Mouse (Mus musculus): ENCODE data around the gene Hivep3.

The Hivep3 gene

DNA sequence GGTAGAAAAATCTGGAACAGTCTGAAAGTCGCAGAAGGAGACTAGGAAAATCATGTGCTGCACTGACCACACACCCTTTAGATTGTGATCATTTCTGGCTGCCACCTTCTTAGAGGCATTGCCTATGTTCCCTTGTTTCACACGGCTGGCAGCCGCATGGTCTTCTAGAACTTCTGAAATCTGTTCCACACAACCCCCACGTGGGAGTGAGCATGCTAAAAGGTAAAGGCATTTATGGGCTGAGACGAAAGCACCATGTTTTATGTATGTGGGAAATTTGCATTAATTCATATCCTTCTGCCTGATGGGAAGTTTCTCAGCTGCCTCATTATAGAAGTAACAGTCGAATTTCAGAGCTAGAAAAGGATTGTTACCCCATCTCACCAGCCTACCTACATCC is 140.4 kb downstream of the Hivep3 start:
- no peak for DNase-seq (ENCODE audit: low spot score in 2 of 2)

DNA sequence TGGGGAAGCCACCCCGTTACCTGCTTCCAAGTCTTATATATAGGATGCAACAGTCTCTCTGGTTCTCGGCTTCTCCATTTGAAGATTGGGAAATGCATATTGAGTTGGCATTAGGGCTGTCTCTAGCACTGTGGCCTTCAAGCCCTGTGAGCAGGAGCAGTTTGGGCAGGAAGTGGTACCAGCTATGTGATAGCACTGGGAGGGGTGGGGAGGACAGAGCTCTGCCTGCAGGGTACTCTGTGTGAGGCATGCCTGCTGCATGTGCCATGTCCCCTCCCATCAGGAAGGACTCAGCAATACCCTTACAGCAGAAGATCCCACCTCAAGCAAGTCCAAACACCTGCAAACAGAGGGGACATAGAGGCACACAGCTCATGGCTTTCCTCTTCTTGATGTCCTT is 142.0 kb downstream of the Hivep3 start:
- DNase-seq (ENCODE audit: low spot score in 2 of 2): no peak

DNA sequence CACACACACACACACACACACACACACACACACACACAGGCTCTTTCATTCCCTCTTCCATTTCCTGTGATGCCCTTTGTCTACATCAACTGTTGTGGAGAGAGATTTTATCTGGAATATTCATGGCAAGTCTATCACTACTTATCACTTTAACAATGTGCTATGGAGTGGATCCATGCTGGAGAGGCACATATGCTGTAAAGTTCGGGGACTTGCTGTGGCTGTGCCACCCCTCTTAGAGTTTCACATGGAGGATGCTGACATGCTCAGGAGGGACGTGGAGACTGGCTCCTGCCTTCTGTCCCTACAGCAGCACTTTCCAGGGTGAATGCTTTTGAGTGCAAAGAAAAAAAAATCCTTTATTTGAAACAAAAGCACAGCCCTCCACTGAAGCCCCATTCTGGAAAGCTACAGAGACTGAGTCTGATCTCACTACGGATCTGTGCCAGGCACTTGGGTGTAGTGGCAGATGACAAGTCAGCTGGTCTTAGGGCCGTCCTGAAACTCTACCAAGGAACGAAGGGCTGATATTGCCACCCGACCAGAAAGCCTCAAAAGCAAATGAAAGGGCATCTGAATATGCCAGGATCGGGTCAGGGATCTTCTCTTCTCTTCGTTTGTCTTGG is 143.1 kb downstream of the Hivep3 start:
- DNase-seq (ENCODE audit: low spot score in 2 of 2): no peak

DNA sequence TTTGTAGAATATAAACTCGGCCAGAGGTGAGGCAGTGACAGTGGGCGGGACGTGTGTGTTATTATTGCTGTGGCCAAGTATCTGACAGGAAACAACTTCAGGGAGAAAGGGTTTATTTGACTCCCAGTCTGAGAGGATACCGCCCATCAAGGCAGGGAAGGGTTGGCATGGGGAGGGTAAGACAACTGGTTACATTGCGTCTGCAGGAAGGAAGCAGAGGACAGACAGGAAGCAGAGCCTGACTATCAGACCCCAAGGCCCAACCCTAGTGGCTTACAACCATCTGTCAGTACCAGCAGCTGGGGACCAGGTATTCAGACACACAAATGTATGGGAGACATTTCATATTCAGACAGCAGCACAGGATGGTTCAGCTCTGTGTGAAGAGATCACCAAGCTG is 144.6 kb downstream of the Hivep3 start:
- no peak for DNase-seq (ENCODE audit: low spot score in 2 of 2)

DNA sequence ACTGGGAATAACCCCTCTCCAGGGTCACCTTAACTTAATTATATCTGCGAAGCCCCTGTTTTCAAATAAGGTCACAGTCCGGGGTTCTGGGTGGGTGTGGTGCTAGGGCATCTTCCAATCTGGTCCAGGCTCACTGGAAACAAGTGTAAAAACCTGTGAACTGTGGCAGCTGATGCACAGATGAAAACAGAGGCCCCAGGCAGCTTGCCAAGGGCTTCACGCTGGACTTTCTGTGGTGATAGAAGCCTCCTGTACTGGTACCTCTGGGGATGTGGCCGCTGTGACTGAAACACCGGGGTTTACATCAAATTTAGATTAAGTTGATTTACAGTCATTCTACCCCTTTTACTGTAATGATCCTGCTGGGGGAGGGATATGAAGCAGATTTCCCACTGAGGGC is 146.1 kb downstream of the Hivep3 start:
- no peak for DNase-seq (ENCODE audit: low spot score in 2 of 2)

DNA sequence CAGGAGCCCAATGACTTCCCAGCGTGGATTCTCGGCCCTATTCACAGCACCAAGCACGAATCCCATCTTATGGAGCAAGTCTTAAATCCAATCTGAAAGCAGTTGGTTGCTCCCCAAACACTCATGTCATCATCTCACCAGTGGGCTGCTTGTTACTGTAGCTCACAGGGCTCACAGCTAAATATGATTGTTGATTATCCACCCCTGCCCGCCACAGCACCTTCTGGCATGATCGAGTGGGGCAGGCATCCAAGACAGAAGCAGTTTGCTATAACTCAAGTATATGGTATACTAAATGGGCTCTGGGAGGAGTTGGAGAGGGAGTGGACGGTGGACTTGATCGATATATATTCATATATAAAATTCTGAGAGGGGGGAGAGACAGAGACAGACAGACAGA is 146.7 kb downstream of the Hivep3 start:
- no peak for DNase-seq (ENCODE audit: low spot score in 2 of 2)

DNA sequence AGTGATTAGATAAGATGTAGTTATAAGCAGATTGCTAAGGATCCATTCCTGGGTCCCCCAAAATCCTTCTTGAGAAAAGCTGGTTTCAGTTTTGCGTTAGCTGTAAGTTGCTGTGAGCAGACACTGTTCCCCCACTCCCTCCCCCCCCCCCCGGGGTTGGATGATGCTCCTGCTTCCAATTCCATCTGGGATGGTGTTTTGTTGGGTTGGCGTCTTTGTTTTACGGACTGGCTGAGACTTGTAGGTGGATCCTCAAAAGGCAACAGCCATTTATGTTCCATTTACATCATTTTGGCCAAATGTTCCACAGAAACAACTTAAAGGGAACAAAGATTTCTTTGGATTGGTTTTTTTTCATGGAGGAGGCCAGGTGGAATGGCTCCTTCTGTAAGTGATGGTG is 147.7 kb downstream of the Hivep3 start:
- DNase-seq (ENCODE audit: low spot score in 2 of 2): no peak

DNA sequence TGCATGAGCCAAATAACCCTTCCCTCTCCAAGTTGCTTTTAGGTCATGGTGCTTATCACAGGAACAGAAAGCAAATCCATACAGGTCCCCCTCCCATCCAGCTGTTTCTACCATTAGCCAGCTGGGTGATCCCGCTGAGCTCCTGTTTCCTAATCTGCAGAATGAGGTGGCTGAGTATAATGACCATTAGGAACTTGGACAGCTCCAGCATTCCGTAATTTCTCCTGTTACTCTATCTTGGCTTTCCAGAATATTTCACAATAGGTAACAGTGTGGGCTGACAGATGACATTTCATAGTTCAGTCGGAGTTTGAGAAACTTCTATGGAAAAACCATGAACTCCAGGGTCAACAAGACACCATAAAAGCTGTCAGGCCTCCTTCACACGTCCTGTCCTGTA is 148.8 kb downstream of the Hivep3 start:
- DNase-seq (ENCODE audit: low spot score in 2 of 2): no peak

DNA sequence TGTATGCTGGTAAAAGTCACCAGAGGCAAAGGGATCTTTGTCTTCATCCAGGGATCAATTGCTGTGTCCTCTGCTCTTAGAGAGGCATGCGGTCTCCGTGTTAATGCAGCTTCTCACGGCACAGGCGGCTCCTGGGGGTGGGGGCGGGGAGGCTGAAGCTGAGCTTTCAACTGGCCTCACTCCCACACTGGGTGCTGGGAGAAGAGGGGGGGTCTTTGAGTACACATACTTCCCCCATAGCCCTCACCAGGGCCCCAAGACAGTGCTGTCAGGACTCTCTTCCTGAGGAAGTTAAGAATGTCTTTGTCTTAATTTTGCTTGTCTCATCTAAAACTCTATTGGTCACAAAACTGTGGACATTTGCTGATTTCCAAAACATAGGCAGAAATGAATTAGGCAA is 149.2 kb downstream of the Hivep3 start:
- no peak for DNase-seq (ENCODE audit: low spot score in 2 of 2)

DNA sequence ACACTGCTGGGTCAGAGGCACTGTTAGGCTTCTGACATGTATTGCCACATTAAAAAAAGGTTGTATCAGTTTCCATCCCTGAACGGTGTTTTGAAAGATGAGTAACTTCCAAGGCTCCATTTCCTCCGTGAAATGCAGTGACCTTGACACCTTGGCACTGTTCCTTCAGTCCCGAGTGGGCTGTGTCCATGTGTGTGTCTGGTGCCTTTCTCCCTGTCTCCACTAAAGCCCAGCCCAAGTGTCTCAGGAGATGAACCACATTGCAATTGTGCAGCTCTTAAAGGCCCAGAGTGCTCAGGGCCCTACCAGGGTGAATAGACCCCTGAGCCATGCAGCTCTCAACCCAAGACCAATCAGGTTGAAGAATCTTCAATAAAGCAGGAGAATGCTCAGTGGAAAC is 153.0 kb downstream of the Hivep3 start:
- DNase-seq (ENCODE audit: low spot score in 2 of 2): no peak

DNA sequence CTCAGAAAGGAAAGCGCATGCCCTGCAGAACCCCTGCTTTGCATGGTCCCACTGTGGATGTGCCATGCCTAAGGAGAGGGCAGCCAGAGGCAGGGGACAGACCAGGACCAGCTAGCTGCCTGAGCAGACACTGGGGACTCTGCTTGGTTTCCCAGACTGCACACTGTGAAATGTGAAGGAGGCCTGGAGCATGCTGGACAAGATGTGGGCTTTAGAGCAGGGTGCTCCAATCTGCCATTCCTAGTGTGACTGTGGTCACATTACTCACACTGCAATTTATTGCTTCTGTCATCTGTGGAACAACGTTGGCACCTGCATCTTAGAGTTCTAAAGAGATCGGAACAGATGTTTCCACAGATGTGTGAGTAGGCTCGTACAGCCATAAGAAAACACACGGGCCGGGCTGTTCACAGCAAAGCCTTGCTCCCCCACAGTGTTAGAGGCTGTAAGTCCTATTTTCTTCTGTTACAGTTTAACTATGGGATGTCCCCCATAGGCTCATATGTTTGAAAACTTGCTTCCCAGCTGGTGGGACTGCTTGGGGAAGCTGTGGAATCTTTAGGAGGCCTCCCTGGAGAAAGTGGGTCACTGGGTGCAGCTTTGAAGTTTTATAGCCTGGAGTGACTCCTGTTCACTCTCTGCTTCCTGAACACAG is 154.1 kb downstream of the Hivep3 start:
- DNase-seq (ENCODE audit: low spot score in 2 of 2): no peak

DNA sequence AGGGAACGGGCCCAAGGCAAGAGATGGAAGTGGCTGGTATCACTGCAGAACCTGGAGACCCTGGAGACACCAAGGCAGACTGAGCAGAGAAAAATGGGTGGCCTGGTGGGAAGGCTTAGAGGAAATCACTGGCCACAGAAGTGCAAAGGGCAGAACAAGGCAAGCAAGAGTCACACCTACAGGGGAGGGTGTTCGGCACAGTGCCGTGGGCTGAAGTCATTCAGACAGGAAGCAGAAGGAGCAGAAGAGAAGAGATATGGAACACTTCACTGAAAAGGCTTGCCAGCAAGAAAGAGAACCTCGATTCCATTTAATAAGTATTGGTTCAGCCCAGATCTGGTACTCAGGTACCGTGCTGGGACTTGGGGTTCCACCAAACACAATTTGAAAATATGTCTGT is 156.2 kb downstream of the Hivep3 start:
- DNase-seq (ENCODE audit: low spot score in 2 of 2): no peak

DNA sequence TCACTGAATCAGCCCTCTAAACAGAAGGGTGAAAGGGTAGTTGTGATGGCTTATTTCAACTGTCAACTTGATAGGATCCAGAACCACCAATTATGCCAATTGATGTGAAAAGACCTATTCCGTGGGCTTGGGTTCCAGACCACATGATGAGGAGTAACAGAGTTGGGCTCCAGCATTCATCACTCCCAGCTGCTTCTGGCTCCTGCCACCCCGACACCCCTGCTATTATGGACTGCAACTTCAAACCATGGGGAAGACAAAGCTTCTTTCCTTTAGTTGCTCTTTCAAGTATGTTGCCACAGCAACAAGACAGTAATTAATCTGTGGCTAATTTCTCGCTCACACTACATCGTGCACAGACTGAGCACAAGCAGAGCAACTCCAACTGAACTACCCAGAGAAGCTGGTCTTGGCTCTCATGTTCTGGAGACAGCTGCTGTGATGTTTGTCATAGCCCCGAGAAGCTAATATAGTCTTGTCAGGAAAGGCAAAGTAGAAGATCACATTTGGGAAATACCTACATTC is 159.7 kb downstream of the Hivep3 start:
- DNase-seq (ENCODE audit: low spot score in 2 of 2): no peak

DNA sequence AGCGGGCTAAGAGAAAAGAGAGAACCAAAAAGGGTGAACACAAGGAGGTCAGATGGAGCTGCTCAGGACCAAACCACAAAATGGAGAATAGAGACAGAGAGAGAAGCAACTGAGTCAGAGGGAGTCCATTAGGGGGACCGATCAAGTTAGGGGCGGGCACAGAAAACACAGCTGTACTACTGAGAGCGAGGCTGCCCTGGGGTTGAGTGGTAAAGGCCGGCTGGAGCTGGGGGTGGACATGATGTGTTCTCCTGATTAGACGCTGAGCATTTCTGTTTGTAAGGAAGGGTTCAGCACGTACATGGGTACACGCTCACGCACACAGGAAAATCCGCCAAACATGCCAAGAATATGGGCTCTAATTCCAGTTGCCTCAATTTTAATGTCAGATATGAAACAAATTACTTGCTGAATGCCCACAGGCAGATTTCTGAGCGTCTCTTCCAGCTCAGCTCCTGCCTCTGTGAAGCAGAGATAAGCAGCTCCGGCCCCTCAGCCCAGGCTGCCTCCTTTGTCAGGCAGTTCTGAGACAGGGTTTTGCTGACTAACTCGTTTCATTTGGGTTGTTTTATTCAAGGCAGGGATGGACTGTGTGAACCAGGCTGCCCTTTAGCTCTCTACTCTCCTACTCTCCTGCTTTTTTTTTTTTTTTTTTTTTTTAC is 161.3 kb downstream of the Hivep3 start:
- no peak for DNase-seq (ENCODE audit: low spot score in 2 of 2)

DNA sequence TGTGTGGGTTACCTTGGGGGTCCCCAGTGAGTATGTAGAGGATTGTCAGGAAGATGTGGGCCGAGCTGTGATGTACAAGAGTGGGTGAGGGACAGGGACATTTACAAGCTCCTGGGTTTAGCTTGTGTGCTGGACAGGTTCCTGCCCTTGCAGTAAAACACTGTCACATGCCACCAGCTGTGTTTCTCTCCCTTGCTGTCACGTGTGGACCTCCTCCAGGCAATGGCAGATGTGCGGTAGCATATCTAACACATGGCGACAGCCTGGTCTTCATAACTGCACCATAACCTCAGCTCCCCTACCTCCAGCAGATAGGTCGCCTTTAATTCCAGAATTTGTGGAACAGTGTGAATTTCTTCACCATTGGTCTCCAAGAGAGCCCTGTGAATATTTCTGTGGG is 161.9 kb downstream of the Hivep3 start:
- DNase-seq (ENCODE audit: low spot score in 2 of 2): no peak

DNA sequence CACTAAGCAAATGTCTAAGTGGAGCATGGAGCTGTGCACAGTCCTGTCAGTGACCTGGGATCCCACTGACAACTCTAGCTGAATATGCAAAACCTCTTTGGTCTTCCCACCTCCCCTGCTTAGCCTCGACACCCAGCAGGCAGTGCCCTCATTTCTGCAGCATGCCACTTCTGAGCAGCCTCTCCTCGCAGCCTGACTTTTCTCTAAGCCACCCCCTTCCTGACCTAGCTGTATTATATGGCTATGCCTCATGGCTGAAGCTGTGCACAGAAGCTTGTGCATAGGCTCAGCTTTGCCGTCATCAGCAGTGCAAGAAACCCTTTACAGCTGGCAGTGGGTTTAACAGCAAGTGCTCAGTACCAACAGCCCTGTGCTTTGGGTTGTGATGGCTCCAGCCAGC is 163.0 kb downstream of the Hivep3 start:
- no peak for DNase-seq (ENCODE audit: low spot score in 2 of 2)

DNA sequence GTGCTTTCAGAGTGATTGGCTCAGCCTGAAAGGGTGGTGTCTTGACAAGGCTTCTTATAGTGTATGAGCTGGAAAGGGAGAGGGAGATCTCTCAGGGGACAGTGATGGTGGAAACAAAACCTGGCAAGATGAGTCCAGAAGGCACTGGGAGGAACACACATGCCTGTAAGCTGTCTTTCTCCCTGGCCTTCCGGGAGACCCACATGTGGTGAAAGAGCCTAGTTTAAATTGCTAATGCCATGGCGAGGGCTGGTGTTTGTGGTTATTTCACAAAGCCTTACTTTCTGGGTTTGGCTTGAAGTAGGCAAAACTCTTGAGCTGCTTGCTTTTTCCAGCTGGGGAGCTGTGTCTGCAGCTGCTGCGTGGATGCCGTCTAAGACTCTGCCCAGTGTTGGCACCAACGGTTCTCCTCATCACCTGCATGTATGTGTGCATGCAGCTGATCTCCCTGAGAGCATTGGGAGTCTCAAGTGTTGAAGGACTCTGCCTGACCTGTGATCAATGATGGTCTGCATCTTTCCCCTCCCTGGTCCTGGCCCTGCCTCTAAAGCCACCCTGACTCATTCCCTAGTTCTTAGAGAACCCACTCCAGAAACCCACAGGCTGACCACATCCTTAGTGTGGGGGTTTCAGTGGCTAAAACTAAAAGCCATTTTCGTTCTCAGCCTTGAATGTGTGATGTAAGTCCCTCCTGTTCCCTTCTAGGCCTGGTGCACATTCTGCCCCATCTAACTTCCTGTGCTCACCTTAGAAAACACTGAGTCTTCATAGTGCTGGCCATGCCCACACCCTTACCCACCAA is 163.7 kb downstream of the Hivep3 start:
- no peak for DNase-seq (ENCODE audit: low spot score in 2 of 2)

DNA sequence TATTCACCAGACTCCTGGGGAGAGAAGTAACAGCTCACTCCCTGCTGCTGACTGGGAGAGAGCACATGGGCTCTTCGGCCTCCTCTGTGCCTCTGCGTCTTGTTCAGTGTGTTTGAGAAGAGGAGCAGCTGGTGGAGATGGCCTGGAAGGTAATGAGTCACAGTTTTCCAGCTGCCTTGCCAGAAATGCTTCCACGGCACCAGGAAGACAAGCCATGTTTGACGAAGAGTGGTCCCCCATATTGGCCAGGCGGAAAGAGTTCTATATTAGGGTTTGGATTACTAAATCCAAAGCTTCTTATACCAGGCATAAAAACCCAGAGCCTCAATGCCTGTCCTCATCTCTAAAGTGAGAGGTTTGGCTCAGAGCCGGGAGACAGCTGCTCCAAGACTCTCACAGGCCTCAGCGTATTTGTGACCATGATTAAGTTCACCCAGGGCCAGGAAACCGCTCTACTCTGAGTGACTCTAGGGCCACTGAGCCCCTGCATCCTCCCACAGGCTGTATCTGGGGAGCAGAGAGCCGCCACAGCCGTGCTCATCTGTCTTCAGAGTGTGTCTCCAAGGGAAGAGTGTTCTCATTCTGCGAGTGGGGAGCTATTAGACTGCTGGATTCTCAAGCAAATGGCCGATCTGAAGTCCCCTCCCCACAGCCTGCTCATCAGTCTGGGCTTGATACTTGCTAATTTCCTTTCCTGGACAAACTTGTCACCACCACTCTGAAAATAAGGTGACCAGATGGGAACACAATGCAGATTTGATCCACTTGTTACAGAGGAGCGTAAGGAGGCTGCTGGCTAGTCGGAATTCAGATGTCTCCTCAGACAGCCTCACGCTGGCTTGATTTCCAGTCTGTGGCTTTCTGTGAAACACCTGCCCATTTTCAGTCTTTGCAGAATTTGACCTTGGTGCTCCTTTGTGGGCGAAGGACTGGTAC is 168.2 kb downstream of the Hivep3 start:
- DNase-seq (ENCODE audit: low spot score in 2 of 2): no peak

DNA sequence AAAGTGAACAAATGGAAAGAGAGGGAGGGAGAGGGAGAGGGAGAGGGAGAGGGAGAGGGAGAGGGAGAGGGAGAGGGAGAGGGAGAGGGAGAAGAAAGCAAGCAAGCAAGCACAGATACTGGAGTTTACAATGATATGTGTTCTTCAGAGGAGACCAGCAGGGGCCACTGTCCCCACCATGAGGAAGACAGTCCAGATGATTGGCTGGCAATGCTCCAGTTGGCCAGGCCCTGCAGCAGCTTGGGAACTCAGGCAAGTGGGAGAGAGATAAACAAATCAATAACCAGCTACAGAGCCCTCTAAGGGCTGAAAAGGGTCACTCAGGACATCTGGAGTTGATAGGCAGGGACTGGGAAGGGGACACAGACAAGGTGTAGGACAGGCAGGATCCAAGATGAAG is 169.7 kb downstream of the Hivep3 start:
- no peak for DNase-seq (ENCODE audit: low spot score in 2 of 2)

DNA sequence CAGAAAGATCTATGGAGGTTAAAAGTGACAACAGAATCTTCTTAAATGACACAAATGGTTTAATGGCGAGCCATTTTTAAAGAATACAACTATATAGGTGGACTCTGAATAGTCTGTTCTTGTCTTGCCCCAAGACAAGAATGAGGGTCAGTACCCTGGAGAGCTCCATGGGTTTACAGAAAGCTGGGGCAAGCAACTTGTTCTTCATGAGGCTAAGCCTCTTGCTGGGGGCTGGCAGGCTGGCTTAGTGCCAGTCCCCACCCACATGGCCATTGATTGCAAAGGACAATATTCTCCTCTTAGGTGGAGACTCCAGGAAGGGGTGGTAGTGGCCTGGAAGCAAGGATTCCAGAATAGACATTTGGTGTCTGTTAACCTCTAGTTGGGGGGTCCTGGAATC is 170.2 kb downstream of the Hivep3 start:
- no peak for DNase-seq (ENCODE audit: low spot score in 2 of 2)

DNA sequence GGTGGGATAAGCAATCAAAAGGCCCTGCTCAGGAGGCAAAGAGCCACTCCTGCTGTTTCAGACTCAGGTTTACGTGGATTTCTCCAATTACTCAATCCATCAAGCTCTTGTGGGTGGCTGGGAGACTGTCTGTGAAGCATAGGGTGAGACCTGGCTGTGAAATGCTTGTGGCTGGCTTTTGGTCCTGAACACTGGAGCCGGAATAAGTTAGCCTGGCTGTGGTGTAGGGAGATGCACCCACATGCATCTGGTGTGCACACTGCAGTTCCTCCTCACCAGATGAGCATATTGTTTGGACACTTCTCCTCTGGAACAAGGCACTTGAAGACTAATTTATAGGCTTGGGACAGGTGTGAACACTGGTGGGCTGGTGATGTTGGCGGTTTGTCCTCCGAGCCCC is 170.7 kb downstream of the Hivep3 start:
- no peak for DNase-seq (ENCODE audit: low spot score in 2 of 2)

All from spleen, postnatal 36 days (tissue).